Mouse (Mus musculus): ENCODE data around the gene Stx4a. TPM values are rescaled to one million over a fixed set of nuclear protein-coding genes. Genes with fewer than 3 reads are reported as not detected.
"Not testable (repeated sequence)": the region's sequence is repeated elsewhere in the genome, so short reads cannot be mapped to it uniquely, and the experiment has no call there.

Stx4a gene
- polyA plus RNA-seq (2015; fragmentation: Nextera tagmentation; extraction: Ambion mirVana), result 41.3 and 49.2 TPM in 2 replicates

GRCm38 (mm10) chr7:127824176-127824871 lies at the start of gene Stx4a, which contains the start of gene Stx1b:
TSS of gene Stx4a (plus strand) at chr7:127824294.
TSS of gene Stx1b (minus strand) at chr7:127824549.
- ATAC-seq (peak; percentile 38; the same call in 1 of the 2 replicates), DNase-seq (ENCODE audit: low spot score) (no peak)
- Histone ChIP-seq H3K4me2 (replicated peaks; ENCODE audit: low read depth, low read length) (peak within 1 kb of the TSS; percentile 59), H3K9ac (replicated peaks; ENCODE audit: low read depth) (no peak within 1 kb of the TSS), H3K36me3 (ENCODE audit: insufficient read depth, low read length) (no peaks in the 10 kb centered on the region), H3K27ac (ENCODE audit: low read length) (no peak within 1 kb of the TSS), H3K4me3 (ENCODE audit: low read depth, low read length) (peak within 1 kb of the TSS; percentile 27), H3K4me1 (ENCODE audit: insufficient read depth, low read depth, low read length) (no peaks in the 10 kb centered on the region), H3K9me3 (ENCODE audit: low read length) (no peaks in the 10 kb centered on the region), H3K27me3 (replicated peaks; ENCODE audit: insufficient read depth, low read length) (no peaks in the 10 kb centered on the region)
- WGBS, result 8% methylated on average over 32 of the region's 38 CpGs
- TF ChIP-seq EP300 (IDR thresholded peaks at IDR 0.05) (no peak), CTCF (IDR thresholded peaks at IDR 0.05) (no peak)

GRCm38 (mm10) chr7:127775837-127776236 lies 48.3 kb upstream of the Stx4a start:
- H3K4me1 ChIP-seq (ENCODE audit: insufficient read depth, low read depth, low read length); DNase-seq (ENCODE audit: low spot score); H3K36me3 ChIP-seq (ENCODE audit: insufficient read depth, low read length); H3K9ac ChIP-seq (replicated peaks; ENCODE audit: low read depth); H3K9me3 ChIP-seq (ENCODE audit: low read length); H3K27me3 ChIP-seq (replicated peaks; ENCODE audit: insufficient read depth, low read length); ATAC-seq: not testable (repeated sequence)
- H3K27ac ChIP-seq (ENCODE audit: low read length), result peak overlapping the region; percentile 98
- H3K4me2 ChIP-seq (replicated peaks; ENCODE audit: low read depth, low read length), result peak overlapping the region; percentile 83
- peak overlapping the region; percentile 95 for H3K4me3 ChIP-seq (ENCODE audit: low read depth, low read length)
- 57% methylated on average over 7 of the region's 7 CpGs for WGBS

GRCm38 (mm10) chr7:127776426-127776825 lies 47.7 kb upstream of the Stx4a start, which contains the start of gene Setd1a:
TSS of gene Setd1a (plus strand) at chr7:127776670.
- H3K4me1 ChIP-seq (ENCODE audit: insufficient read depth, low read depth, low read length), result peaks cover under 1% of the 10 kb centered on the region
- H3K27me3 ChIP-seq (replicated peaks; ENCODE audit: insufficient read depth, low read length), result no peaks in the 10 kb centered on the region
- peak within 1 kb of the TSS; percentile 83 for H3K9ac ChIP-seq (replicated peaks; ENCODE audit: low read depth)
- peak within 1 kb of the TSS; percentile 95 for H3K4me3 ChIP-seq (ENCODE audit: low read depth, low read length)
- peak within 1 kb of the TSS; percentile 98 for H3K27ac ChIP-seq (ENCODE audit: low read length)
- H3K4me2 ChIP-seq (replicated peaks; ENCODE audit: low read depth, low read length), result peak within 1 kb of the TSS; percentile 83
- H3K36me3 ChIP-seq (ENCODE audit: insufficient read depth, low read length), result peaks cover 11% of the 10 kb centered on the region; the same call in 1 of the 2 replicates
- ATAC-seq (peak; percentile 68), DNase-seq (ENCODE audit: low spot score) (peak; percentile 89)
- H3K9me3 ChIP-seq (ENCODE audit: low read length), result no peaks in the 10 kb centered on the region
- under 1% methylated on average over 23 of the region's 23 CpGs for WGBS
- no peak for TF ChIP-seq CTCF (IDR thresholded peaks at IDR 0.05)
- peak; percentile 74 for TF ChIP-seq EP300 (IDR thresholded peaks at IDR 0.05)

- TF ChIP-seq CTCF (IDR thresholded peaks at IDR 0.05) (no peak), EP300 (IDR thresholded peaks at IDR 0.05) (no peak)
- no peaks in the 10 kb centered on the region for H3K27me3 ChIP-seq (replicated peaks; ENCODE audit: insufficient read depth, low read length)
- peak overlapping the region; percentile 83 for H3K9ac ChIP-seq (replicated peaks; ENCODE audit: low read depth)
- DNase-seq (ENCODE audit: low spot score), result peak; percentile 99
- H3K36me3 ChIP-seq (ENCODE audit: insufficient read depth, low read length), result peaks cover 16% of the 10 kb centered on the region; the same call in 1 of the 2 replicates
- peak overlapping the region; percentile 98 for H3K27ac ChIP-seq (ENCODE audit: low read length)
- ATAC-seq, result peak; percentile 94
- H3K4me3 ChIP-seq (ENCODE audit: low read depth, low read length), result peak overlapping the region; percentile 95
- peak overlapping the region; percentile 83 for H3K4me2 ChIP-seq (replicated peaks; ENCODE audit: low read depth, low read length)
- H3K9me3 ChIP-seq (ENCODE audit: low read length), result no peaks in the 10 kb centered on the region
- H3K4me1 ChIP-seq (ENCODE audit: insufficient read depth, low read depth, low read length), result no peaks in the 10 kb centered on the region
- 1% methylated on average over 46 of the region's 70 CpGs for WGBS
Observed at GRCm38 (mm10) chr7:127776878-127777473, 47.1 kb upstream of the Stx4a start.

- Histone ChIP-seq H3K4me3 (ENCODE audit: low read depth, low read length) (peak overlapping the region; percentile 95), H3K9me3 (ENCODE audit: low read length) (no peaks in the 10 kb centered on the region), H3K27me3 (replicated peaks; ENCODE audit: insufficient read depth, low read length) (no peaks in the 10 kb centered on the region), H3K4me1 (ENCODE audit: insufficient read depth, low read depth, low read length) (no peaks in the 10 kb centered on the region), H3K9ac (replicated peaks; ENCODE audit: low read depth) (peak overlapping the region; percentile 83), H3K36me3 (ENCODE audit: insufficient read depth, low read length) (peaks cover 16% of the 10 kb centered on the region; the same call in 1 of the 2 replicates), H3K27ac (ENCODE audit: low read length) (peak overlapping the region; percentile 98), H3K4me2 (replicated peaks; ENCODE audit: low read depth, low read length) (peak overlapping the region; percentile 83)
- DNase-seq (ENCODE audit: low spot score) (peak; percentile 65), ATAC-seq (peak; percentile 29)
- 3% methylated on average over 26 of the region's 66 CpGs for WGBS
- peak; percentile 17; the same call in 1 of the 2 replicates for TF ChIP-seq CTCF (IDR thresholded peaks at IDR 0.05)
- TF ChIP-seq EP300 (IDR thresholded peaks at IDR 0.05), result no peak
Observed at GRCm38 (mm10) chr7:127777474-127778266, 46.4 kb upstream of the Stx4a start.

GRCm38 (mm10) chr7:127778350-127778749 lies 45.7 kb upstream of the Stx4a start:
- ATAC-seq, result no peak
- H3K4me2 ChIP-seq (replicated peaks; ENCODE audit: low read depth, low read length), result peak overlapping the region; percentile 83
- TF ChIP-seq EP300 (IDR thresholded peaks at IDR 0.05), result no peak
- no peak for TF ChIP-seq CTCF (IDR thresholded peaks at IDR 0.05)
- DNase-seq (ENCODE audit: low spot score), result no peak
- H3K36me3 ChIP-seq (ENCODE audit: insufficient read depth, low read length), result peaks cover 16% of the 10 kb centered on the region; the same call in 1 of the 2 replicates
- H3K9me3 ChIP-seq (ENCODE audit: low read length), result no peaks in the 10 kb centered on the region
- H3K4me1 ChIP-seq (ENCODE audit: insufficient read depth, low read depth, low read length), result no peaks in the 10 kb centered on the region
- H3K27me3 ChIP-seq (replicated peaks; ENCODE audit: insufficient read depth, low read length), result no peaks in the 10 kb centered on the region
- WGBS, result 74% methylated on average over 4 of the region's 4 CpGs
- H3K4me3 ChIP-seq (ENCODE audit: low read depth, low read length), result peak overlapping the region; percentile 95
- H3K27ac ChIP-seq (ENCODE audit: low read length), result no peak overlapping the region
- H3K9ac ChIP-seq (replicated peaks; ENCODE audit: low read depth), result peak overlapping the region; percentile 83
